Mouse (Mus musculus) forelimb bud, embryonic 11.5 days (tissue): ENCODE results near the gene Pcyt2.
A peak's percentile ranks its signal among the peaks of the same experiment; 100 is the strongest.

Experiments used
- DNase-seq: peaks from one replicate; pipeline ENCODE4 v3.0.0-alpha.2; 2012; ENCODE audit warnings: low read depth, low spot score

Gene Pcyt2

DNA sequence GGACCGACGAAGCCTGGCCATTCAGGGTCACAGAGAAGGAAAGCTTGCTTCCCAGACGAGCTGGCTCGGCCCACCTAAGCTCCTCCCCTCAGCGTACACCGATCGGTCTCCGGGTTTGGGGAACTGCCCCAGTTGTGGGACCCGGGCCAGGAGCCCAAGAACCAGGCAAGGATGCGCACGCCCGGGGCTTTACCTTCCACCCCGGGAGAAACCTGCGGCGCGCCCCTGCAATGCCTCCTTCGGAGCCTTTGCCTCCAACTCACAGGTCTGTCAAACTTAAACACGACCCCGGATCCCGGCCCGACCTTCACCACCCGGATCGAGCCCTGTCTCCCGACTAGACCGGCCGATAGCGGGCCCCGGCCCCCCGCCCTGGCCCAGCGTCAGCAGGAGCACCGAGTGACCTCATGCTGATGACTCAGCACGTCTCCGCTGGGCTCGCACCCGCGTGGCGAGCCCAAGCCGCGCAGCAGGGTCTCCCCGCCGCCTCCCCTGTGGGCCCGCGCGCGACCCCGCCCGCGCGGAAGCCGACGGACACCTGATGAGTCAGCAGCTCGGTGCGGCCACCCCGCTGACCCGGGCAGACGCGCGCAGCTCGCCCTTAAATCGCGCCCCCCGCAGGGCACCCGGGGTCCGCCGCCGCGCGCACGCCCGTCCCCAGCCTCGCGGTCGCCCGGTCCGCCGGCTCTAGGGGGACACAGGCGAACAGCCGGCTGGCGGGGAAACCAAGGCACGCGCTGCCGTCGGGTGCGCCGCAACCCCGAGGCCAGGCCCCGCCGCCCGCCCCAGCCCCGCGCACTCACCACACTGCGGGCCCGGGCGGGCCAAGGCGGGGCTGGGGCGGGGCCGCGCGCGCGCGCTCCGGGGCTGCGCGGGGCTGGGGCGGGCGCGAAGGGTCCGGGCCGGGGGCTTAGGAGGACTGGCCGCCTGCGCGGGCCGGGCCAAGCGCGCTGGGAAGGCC lies 15.1 kb upstream of the Pcyt2 start:
- peak; percentile 46 for DNase-seq

DNA sequence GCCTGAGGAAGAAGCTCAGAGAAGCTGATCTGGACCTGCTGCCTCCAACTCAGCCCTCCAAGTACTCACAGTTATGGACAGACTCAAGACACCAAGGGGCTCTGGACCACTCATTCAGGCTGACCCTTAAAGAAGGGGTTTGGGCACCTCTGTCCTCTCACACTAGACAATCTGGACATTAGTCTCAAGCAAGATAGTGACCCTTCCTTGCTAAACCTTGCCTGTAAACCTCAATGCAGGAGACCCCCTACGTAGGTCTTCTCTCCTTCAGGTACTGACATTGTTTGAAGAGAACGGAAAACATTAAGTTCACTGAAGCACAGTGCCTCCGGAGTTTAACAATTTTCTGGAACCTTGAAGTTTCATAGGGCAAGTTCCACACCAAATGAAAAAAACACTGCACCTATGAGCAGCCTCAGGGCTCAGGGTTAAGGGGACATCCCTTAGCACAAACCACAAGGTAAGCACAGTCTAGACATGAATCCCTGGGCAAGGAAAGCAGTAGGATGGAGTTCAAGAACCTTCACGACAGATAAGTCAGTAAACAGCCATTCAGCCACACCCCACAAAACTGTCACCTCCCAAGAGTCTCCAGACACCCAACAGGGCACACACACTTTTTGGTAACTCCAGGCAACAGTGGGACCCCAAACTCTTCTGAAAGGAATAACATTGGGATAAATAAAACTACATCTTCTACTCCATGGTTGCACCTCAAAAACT lies 14.2 kb upstream of the Pcyt2 start:
- DNase-seq: no peak

DNA sequence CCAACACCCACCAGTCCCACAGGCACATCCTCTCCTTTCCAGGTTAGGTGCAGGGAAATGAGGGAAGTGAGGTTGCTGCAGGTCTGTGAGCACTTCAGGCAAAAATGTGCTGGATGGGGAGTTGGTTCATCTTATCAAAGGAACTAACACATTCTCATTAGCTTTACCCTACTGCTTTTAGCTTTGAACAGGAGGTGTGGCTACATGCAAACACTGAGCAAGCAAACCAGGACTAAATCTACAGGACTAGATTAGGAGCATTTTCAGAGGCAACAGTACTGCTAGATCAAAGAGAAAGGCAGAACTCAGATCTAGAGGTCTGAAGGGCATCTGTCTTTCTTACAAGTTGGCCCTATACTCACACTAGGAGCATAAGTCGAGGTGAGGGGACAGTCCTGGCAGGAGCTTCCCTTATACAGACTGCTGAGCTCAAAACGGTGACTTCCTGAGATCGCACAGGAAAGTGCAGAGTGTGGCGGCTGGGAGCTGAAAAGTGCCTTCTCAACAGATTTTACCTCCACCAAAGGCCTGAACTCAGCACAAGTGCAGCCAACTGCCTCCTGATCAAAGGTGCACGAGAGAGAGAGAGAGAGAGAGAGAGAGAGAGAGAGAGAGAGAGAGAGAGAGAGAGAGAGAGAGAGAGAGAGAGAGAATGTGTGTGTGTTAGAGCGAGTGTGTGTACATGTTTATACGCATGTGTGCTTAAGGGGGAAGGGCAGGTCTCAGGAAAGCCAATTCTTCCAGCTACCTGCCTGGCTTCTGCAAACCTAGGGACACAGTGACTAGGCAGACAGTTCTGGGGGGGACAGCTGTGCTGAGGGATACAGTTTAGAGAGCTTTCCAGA lies 13.4 kb upstream of the Pcyt2 start:
- no peak for DNase-seq

DNA sequence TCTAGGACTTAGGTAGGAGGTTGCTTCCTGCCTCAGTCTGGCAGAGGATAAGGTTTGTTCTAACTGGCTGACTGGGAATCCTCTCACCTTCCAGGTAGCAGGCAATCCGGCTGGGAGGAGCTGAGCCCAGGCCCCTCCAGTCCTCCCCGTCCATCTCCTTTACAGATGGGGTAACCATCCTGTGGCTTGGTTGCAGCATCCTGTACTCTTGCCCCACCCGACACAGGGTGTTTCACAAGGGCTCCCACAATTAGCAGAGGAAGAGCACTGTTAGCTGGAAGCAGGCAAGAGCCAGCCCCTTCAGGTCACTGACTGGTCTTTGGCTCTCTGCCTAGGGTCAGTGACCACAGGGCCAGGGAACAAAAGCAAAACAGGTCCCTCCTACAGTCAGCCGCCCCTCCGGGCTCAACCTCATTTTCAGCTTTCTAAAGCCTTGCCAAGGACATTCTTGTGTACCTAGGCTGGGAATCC lies 12.7 kb upstream of the Pcyt2 start:
- DNase-seq: no peak

DNA sequence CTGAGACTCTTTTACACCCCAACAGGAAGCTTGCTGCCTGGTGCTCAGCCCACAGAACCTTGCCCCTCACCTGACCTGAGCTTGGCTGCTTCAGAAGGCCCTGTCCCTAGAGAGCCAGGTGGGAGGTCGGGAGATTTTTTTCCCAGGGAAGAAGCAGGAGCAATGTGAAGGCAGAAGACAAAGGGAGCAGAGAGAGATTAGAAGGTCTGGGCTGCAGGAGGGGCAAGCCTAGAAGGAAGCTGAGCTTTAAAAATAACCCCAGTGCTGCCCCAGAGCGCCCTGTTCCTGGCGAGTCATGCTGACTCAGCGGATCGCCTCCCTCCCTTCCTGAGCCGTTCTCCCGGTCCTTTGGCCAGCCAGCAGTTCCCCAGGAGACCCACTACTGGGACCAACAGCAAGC lies 12.2 kb upstream of the Pcyt2 start:
- DNase-seq: no peak

- DNase-seq: no peak
Observed at GRCm38 (mm10) chr11:120629341-120629730, 11.6 kb upstream of the Pcyt2 start.

GRCm38 (mm10) chr11:120628601-120629340 lies 11.0 kb upstream of the Pcyt2 start:
- no peak for DNase-seq

GRCm38 (mm10) chr11:120627468-120628300 lies 9.9 kb upstream of the Pcyt2 start:
- no peak for DNase-seq

DNA sequence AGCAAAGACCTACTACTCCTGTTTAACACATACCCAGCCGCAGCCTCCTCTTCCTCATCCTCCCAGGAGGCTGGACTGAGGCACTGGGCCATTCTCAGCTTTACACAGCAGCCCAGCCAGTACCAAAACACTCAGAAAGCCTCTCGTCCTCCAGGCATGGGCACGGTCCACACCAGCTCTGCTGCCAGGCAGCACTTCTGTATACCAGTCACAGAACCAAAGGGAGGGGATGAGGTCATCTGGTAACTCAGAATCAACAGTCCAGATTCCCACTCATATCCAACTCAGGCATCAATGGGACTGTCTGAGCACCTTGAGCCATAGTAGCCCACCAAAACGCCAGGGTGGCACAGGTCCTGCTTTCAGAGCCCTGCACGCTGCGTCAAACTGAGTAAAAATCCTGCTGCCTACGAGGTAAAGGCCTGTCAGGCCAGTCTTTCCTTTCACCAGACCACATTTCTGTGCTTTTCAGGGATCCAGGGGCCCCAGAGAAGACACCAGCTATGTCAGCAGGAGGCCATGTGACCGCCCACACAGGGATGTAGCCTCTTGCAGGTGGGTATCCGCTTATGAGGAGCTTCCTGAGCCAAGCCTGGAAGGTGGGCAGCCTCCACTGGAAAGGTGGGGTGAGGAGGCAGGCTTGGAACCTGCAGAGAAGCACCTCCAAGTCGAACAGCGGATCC lies 9.2 kb upstream of the Pcyt2 start:
- DNase-seq: no peak

DNA sequence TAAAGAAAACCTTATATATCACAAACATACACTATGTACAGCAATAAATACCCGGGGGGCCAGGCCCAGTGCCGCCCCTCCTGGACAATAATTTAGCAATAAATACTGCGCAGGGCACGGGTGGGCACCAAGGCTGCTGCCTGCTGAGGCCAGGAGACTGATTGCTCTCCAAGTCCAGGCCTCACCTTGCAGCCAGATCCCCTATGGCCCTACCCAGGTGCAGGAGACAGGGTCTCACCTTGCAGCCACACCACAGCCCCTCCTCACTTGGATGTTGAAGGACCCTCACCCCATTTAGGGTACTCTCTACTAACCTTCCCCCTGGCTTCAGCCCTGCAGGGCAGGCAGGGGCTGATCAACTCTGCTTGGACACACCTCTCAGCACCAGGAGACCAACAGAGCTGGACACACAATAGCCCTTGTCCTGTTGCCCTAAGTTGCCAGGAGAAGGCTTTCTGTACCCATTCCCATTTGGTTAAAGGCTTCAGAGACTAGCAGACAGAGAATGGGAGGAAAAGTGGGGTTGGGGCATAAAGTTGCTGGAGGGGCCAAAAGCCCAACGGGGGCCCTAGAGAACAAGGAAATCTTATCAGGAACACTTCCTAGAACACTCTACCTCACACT lies 7.5 kb upstream of the Pcyt2 start, which contains the start of gene Sirt7:
Gene Sirt7, minus strand, starts transcription at position 89 of the 624 bp plus-strand sequence.
- DNase-seq: no peak

GRCm38 (mm10) chr11:120624680-120625111 lies 7.0 kb upstream of the Pcyt2 start:
- DNase-seq: peak; percentile 78

DNA sequence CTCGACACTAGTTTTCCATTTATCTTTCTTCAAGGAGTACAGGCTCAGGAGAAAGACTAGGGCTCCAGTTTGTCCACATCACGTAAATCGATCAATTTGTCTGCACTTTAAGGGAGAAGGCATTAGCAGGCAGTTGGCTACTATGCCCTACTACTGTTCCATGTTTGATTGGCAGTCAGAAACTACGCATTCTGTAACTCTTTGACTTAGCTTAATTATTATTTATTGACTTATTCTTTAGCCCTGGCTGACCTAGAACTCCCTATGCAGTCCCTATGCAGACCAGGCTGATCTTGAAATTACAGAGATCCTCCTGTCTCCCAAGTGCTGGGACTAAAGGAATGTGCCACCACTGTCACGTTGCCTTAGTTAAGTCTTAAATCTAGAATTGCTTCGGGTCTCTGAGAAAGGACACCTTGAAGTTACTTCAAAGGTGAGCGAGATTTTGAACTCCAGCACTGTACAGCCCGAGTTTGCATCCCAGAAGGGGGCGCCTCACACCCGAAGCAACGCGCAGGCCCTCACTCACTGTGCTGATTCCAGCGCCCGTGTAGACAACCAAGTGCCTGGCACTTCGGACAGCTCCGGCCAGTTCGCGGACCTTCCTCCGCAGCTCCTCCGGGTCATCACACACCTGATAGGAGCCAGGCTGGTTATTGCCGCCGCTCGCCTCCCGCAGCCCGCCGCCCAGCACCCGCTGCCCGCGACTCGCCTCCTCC lies 6.4 kb upstream of the Pcyt2 start:
- DNase-seq: peak; percentile 39

DNA sequence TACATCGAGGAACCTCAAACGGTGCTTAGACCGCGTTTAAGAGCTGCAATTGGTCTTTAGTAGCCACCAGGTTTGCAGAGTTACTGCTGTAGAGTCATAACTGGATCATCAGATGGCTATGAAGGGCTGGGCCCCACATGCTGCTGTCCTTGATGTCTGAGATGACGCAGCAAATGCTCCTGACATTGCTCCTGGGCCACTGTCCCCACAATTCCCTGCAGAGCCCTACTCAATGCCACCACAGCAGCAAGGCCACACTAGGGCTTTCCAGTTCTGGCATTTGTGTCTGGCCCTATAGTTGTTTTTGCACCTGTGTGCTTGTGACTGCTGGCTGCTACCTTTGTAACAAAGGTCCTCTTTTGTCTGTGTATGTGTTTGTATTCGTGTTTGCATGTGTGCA lies 5.1 kb upstream of the Pcyt2 start:
- DNase-seq: no peak

DNA sequence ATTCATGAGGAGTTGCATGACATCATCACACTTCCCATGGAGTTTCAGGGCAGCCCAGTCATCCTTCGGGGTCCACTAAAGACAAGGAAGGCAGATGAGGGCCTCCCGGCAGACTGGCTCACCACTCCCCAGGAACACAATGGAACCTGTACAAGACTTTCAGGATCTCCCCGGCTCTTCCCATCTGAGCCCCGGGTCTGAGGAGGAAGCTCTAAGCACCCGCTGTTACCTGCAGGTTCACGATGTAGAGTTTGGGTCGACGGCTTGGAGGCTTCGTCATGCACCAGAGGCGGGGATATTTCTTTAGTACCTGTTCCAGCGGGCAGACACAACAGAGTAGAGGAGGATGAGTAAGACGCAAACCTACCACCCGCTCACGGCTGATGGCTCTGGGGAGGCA lies 2.5 kb upstream of the Pcyt2 start:
- no peak for DNase-seq

DNA sequence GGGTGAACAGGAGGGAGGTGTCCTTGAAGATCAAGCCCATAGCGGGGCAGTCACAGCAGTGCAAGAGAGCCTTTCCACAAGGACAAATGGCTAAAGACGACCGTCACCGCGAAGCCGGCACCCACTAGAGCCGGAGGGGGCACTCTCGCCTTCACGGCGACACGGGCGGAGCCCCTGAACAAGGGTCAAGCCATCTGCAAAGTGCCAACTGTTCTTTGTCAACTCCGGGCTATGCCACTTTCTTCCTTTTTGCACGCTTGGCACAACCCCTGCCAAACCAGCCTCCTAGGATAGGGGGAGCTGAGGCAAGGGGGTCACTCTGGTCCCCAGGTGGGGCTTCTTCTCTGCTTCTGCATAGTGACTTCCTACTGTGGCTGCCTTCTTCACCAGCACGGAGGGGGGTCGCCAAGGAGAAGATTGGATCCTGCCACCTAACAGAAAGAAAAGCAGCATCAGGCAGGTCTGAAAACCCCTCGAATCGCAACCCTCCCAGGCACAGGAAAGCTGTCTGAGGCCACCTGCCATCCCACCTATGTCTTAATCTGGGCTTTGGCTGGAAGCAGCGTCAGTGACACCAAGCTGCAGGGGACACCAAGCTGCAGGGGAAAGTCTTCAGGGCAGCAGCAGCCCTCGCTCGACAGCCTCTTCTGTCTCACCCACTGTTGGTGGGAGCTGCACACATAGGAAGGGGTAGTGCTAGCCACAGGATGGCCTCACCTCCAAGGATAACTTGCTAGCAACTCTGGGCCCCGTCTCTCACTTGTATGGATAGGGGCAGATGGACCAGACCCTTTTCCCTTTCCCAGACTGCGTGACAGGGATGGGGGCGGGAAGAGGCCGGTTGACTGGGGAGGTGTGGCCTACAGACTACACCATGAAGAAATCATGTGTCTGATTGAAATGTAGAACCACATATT lies 1.1 kb upstream of the Pcyt2 start:
- no peak for DNase-seq

DNA sequence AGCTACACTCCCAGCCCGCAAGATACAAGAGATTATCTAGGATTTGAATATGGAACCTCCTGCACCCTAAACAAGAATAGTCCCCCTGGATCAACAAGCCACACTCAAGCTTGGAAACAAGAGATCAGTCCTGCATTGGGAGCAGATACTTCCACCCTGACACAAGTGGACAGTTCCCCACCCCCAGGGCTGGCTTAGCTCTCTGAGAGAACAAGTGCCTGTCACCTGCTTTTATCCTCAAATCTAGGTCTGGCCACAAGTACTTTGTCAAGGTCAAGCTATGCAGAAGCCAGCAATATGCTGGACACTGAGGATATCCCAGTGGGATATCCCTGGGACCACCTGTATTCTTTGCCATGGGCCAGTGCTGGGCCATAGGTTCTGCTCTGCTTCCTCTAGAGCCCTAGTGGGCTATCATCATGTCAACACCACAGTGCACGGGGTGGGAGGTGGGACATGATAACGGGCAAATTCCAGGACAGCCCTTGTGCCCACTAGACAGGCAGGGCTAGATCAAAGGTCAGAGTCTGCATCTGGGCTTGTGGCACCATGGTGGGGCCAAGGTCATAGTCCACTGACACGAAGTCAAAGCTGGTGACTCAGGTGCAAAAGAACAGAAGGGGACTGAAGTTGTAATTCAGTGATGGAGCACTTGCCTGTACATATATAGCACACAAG lies 980 bp downstream of the Pcyt2 start:
- DNase-seq: no peak
